Mouse (Mus musculus): Measurements from ENCODE around the gene Alg1. TPM values are rescaled to one million over a fixed set of nuclear protein-coding genes. Genes with fewer than 3 reads are reported as not detected.

Alg1 gene
- polyA plus RNA-seq (2012; rRNA removed), result 11.5 and 12.1 TPM in 2 replicates
- 11.4 and 12.5 TPM in 2 replicates for polyA plus RNA-seq (2014; fragmentation: Nextera tagmentation; extraction: Ambion mirVana)

DNA sequence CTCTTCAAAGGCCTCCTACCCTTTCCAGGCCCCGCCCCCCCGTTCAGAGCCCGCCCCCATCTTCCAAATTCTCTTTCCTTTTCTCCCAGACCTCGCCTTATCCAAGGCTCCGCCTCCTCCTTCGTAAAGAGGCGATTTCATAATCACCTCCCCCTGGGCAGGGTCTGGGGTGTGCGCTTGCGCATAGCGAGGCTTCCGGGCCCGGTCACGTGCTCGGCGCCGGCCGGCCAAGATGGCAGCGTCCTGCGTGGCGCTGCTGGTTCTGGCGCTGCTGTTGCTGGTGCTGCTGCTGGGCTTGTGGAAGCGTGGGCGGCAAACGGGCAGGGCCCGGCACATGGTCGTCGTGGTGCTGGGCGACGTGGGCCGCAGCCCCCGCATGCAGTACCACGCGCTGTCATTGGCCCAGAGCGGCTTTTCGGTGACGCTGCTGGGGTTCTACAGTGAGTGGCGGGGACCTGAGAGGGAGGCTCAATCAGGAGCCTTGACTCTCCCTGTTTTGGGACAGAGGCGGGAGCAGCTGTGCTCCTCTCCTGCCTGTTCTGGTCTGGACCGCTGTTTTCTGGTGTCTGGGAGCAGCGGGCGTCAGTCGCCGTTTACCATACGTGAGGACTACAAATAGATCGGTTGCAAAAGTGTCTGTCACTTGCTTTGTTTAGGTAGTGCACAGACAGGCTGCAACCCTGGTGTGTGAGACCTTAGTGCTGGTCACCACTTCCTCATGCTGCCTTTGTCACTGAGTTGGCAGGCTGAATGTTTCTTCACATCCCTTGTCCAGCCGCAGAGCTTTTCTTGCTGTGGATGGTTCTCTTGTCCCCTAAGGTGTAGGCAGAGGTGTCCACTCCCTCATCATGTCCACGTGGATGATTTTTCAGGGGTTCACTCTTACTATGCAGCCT lies at the start of gene Alg1:
Gene Alg1, plus strand, starts transcription at position 204 of the 896 bp plus-strand sequence.
- 1% methylated on average over 47 of the region's 47 CpGs for whole genome bisulfite sequencing (ENCODE audit: insufficient replicate concordance)
- H3K27ac ChIP-seq, result no peak within 1 kb of the TSS
- H3K36me3 ChIP-seq (replicated peaks; ENCODE audit: control insufficient read depth, insufficient read depth, low read depth), result no peaks in the 10 kb centered on the region
- peak; percentile 93 for ATAC-seq (ENCODE audit: insufficient read depth)
- H3K9ac ChIP-seq (replicated peaks), result peak within 1 kb of the TSS; percentile 86
- TF ChIP-seq CTCF (IDR thresholded peaks at IDR 0.05; ENCODE audit: low read depth) (no peak), EP300 (IDR thresholded peaks at IDR 0.05; ENCODE audit: low read depth) (no peak)
- H3K4me1 ChIP-seq (replicated peaks; ENCODE audit: control insufficient read depth in 2 of 2, insufficient read depth in 2 of 2, low read length in 1 of 2), result peaks cover 6 to 12% of the 10 kb centered on the region in 2 experiments
- no peaks in the 10 kb centered on the region; the same call in 1 of the 2 replicates for H3K9me3 ChIP-seq (ENCODE audit: control insufficient read depth, low read length)
- no peaks in the 10 kb centered on the region for H3K27me3 ChIP-seq (ENCODE audit: control insufficient read depth, insufficient read depth, low read length)
- DNase-seq (ENCODE audit: low read depth in 3 of 3, low spot score in 3 of 3), result peak; percentile 89 to 91 (median 91)
- H3K4me3 ChIP-seq (ENCODE audit: insufficient read depth in 1 of 2, low read depth in 2 of 2, low read length in 2 of 2), result peak within 1 kb of the TSS; percentile 63 to 92
- H3K4me2 ChIP-seq (ENCODE audit: low read depth), result peak within 1 kb of the TSS; percentile 84

DNA sequence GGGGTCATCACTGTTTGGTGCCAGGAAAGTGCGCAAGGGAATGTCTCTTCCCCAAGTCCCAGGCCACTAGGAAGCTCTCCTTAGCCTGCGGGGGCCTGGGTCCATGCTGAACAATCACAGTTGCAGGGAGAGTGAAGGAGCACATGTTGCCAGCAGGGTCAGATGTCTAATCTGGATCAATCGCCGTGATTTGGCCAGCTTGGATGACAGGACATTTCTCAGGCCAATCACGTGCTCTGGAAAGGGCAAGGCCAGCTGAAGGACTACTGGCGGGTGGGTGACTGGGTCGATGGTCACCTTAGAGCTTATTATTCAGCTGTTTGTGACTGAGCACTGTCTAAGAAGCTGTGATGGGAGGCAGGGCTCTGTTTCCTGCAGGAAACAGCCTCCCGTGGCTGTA lies 49.3 kb upstream of the Alg1 start:
- H3K4me2 ChIP-seq (ENCODE audit: low read depth), result no peak overlapping the region
- H3K36me3 ChIP-seq (replicated peaks; ENCODE audit: control insufficient read depth, insufficient read depth, low read depth), result no peaks in the 10 kb centered on the region
- no peaks in the 10 kb centered on the region for H3K4me1 ChIP-seq (replicated peaks; ENCODE audit: control insufficient read depth in 2 of 2, insufficient read depth in 2 of 2, low read length in 1 of 2)
- H3K27ac ChIP-seq, result no peak overlapping the region
- H3K4me3 ChIP-seq (ENCODE audit: insufficient read depth in 1 of 2, low read depth in 2 of 2, low read length in 2 of 2), result no peak overlapping the region
- H3K27me3 ChIP-seq (ENCODE audit: control insufficient read depth, insufficient read depth, low read length), result no peaks in the 10 kb centered on the region
- no peak for ATAC-seq (ENCODE audit: insufficient read depth)
- WGBS (ENCODE audit: insufficient replicate concordance), result 28% methylated on average over 8 of the region's 8 CpGs
- H3K9ac ChIP-seq (replicated peaks), result no peak overlapping the region
- H3K9me3 ChIP-seq (ENCODE audit: control insufficient read depth, low read length), result no peaks in the 10 kb centered on the region
- DNase-seq (ENCODE audit: low read depth in 3 of 3, low spot score in 3 of 3), result no peak
- no peak for TF ChIP-seq CTCF (IDR thresholded peaks at IDR 0.05; ENCODE audit: low read depth)

DNA sequence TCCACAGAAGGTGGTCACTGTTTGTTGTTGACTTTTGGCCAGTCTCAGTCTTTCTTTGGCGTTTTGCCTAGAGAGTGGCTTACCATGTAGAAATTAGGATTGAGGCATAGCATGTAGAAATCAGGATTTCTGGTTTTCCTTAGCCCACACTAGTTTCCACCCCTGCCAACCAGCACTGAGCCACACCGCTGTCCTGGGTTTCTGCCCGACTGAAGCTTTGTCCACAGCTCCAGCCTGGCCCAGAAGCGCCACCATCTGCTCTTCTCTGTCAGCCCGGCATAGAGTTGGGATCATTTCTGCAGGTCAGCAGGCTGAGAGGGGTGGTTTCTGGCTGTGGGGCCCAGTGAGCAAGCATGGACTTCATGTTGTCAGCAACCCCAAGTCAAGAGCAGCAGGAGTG lies 48.5 kb upstream of the Alg1 start:
- Histone ChIP-seq H3K4me2 (ENCODE audit: low read depth) (no peak overlapping the region), H3K4me3 (ENCODE audit: insufficient read depth in 1 of 2, low read depth in 2 of 2, low read length in 2 of 2) (no peak overlapping the region), H3K27me3 (ENCODE audit: control insufficient read depth, insufficient read depth, low read length) (no peaks in the 10 kb centered on the region), H3K4me1 (replicated peaks; ENCODE audit: control insufficient read depth in 2 of 2, insufficient read depth in 2 of 2, low read length in 1 of 2) (no peaks in the 10 kb centered on the region), H3K27ac (no peak overlapping the region), H3K9me3 (ENCODE audit: control insufficient read depth, low read length) (no peaks in the 10 kb centered on the region), H3K36me3 (replicated peaks; ENCODE audit: control insufficient read depth, insufficient read depth, low read depth) (no peaks in the 10 kb centered on the region), H3K9ac (replicated peaks) (no peak overlapping the region)
- DNase-seq (ENCODE audit: low read depth in 3 of 3, low spot score in 3 of 3) (no peak), ATAC-seq (ENCODE audit: insufficient read depth) (no peak)
- TF ChIP-seq CTCF (IDR thresholded peaks at IDR 0.05; ENCODE audit: low read depth) (no peak), EP300 (IDR thresholded peaks at IDR 0.05; ENCODE audit: low read depth) (no peak)
- 72% methylated on average over 5 of the region's 5 CpGs for WGBS (ENCODE audit: insufficient replicate concordance)

DNA sequence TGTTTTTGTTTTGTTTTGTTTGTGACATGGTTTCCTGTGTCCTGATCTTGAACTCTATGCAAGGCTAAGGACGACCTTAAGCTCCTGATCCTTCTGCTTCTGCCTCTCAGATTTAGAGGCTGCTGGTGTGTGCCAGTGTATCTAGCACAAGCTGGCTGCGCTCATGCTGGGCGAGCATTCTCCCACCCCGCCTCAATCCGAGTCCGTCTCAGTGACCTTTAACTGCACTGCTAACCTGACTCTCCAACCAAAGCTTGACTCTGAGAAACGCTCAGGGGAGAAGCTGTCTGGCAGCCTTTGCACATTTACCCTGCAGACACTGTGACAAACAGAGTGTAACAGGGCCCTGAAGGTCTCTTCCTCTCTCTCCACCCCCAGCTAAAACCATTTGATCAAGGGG lies 47.7 kb upstream of the Alg1 start:
- Histone ChIP-seq H3K4me1 (replicated peaks; ENCODE audit: control insufficient read depth in 2 of 2, insufficient read depth in 2 of 2, low read length in 1 of 2) (no peaks in the 10 kb centered on the region), H3K4me3 (ENCODE audit: insufficient read depth in 1 of 2, low read depth in 2 of 2, low read length in 2 of 2) (no peak overlapping the region), H3K4me2 (ENCODE audit: low read depth) (no peak overlapping the region), H3K9ac (replicated peaks) (no peak overlapping the region), H3K27me3 (ENCODE audit: control insufficient read depth, insufficient read depth, low read length) (no peaks in the 10 kb centered on the region), H3K27ac (no peak overlapping the region), H3K9me3 (ENCODE audit: control insufficient read depth, low read length) (no peaks in the 10 kb centered on the region), H3K36me3 (replicated peaks; ENCODE audit: control insufficient read depth, insufficient read depth, low read depth) (no peaks in the 10 kb centered on the region)
- DNase-seq (ENCODE audit: low read depth in 3 of 3, low spot score in 3 of 3) (no peak), ATAC-seq (ENCODE audit: insufficient read depth) (no peak)
- no peak for TF ChIP-seq CTCF (IDR thresholded peaks at IDR 0.05; ENCODE audit: low read depth)
- TF ChIP-seq EP300 (IDR thresholded peaks at IDR 0.05; ENCODE audit: low read depth), result no peak
- 63% methylated on average over 7 of the region's 7 CpGs for WGBS (ENCODE audit: insufficient replicate concordance)

DNA sequence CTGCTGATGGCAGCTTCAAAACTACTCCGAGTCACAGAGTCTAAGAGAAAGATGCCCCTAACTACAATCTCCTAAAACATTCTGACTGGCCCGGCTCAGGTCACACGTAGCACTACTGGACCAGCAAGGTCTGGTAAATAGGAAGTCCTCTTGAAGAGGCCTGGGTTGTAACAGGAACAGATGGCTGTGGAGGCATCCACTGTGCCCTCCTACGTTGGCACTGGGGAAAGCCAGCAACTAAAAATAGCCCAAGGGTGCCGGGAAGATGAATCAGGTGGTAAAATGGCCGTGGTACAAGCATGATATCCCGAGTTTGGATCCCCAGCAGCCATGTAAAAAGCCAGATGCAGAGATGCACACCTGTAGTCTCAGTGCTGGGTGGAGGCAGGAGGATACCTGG lies 47.2 kb upstream of the Alg1 start:
- TF ChIP-seq EP300 (IDR thresholded peaks at IDR 0.05; ENCODE audit: low read depth) (no peak), CTCF (IDR thresholded peaks at IDR 0.05; ENCODE audit: low read depth) (no peak)
- Histone ChIP-seq H3K9me3 (ENCODE audit: control insufficient read depth, low read length) (no peaks in the 10 kb centered on the region), H3K4me1 (replicated peaks; ENCODE audit: control insufficient read depth in 2 of 2, insufficient read depth in 2 of 2, low read length in 1 of 2) (no peaks in the 10 kb centered on the region), H3K4me3 (ENCODE audit: insufficient read depth in 1 of 2, low read depth in 2 of 2, low read length in 2 of 2) (no peak overlapping the region), H3K27ac (no peak overlapping the region), H3K36me3 (replicated peaks; ENCODE audit: control insufficient read depth, insufficient read depth, low read depth) (no peaks in the 10 kb centered on the region), H3K27me3 (ENCODE audit: control insufficient read depth, insufficient read depth, low read length) (no peaks in the 10 kb centered on the region), H3K9ac (replicated peaks) (no peak overlapping the region), H3K4me2 (ENCODE audit: low read depth) (no peak overlapping the region)
- DNase-seq (ENCODE audit: low read depth in 3 of 3, low spot score in 3 of 3), result no peak
- ATAC-seq (ENCODE audit: insufficient read depth), result no peak
- 50% methylated on average over 7 of the region's 7 CpGs for WGBS (ENCODE audit: insufficient replicate concordance)
